Mouse (Mus musculus) gonadal fat pad, adult 2 months (tissue): ENCODE results near the gene Pnma3. TPM values are rescaled to one million over a fixed set of nuclear protein-coding genes. Genes with fewer than 3 reads are reported as not detected.
A peak's percentile ranks its signal among the peaks of the same experiment; 100 is the strongest.
"Not testable (repeated sequence)": the region's sequence is repeated elsewhere in the genome, so short reads cannot be mapped to it uniquely, and the experiment has no call there.

Experiments
- DNase-seq: peaks from one replicate; pipeline ENCODE4 v3.0.0-alpha.2; 2012; ENCODE audit warnings: low read depth
- polyA plus RNA-seq: library from polyadenylated mRNA; depleted of rRNA; stranded (reverse); fragments of >200 nt; gene quantifications from 2 replicates; pipeline ENCODE4 v1.2.3, GENCODE M21; 2012; rRNA removed

Pnma3 gene
- 0.03 TPM in 1 of 2 replicates, not detected in the other for polyA plus RNA-seq

DNA sequence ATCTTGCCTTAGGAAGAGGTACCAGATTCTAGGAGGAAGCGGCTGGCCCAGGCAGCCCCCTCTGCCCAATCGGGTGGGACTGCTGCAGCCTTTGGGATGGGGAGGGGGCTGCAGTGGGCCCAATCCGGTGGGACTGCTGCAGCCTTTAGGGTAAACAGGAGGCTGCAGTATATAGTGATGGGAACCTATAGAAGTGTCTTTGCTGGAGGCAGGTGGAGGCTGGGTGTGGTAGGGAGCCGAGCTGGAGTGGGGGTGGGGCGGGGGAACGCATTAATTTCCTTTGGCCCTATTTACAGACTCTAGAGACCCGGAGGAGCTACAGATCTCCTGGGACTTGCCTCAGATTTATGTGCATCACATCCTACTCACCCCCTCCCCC is at the start of gene Pnma3:
Gene Pnma3 (plus strand): TSS at position 373 of the 379 bp plus-strand sequence.
- DNase-seq: no peak

DNA sequence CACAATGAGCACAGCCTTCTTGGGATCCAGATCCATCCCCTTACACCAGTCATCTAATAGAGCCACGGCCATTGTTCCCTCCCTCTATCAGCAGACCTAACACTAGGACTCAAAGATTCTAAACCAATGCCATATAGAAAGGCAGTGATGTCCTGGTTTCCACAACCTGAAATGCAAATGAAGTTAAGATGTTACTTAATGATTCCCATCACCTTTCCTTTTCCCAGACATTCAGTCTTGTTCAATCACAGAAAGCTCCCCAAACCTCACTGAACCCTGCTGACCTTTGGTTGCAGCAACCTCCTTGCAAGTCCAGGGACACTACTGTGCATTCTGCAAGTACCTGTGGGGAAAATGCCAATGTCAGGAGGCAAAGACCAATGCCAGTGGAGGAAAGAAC is 27.6 kb upstream of the Pnma3 start, which contains the start of gene Pnma5:
Gene Pnma5 (minus strand): TSS at position 101 of the 400 bp plus-strand sequence.
- no peak for DNase-seq

DNA sequence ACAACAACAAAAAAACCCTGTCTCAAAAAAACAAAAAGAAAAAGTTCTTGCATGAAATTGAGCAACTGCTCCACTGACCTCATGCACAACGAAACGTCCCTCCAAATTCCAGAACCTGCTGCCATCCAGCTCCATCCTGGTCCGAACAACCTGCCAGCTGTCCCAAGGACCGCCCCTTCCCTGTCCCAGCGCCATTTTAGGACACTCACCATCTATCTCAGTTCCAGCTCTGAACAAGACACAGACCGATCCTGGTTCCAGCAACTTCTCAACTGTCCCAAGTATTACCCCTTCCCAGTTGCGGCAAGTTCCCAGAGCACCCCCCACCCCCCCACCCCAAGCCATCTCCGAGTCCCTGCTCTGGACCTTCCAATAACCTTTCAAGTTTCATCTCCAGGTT is 25.8 kb upstream of the Pnma3 start:
- DNase-seq: no peak

DNA sequence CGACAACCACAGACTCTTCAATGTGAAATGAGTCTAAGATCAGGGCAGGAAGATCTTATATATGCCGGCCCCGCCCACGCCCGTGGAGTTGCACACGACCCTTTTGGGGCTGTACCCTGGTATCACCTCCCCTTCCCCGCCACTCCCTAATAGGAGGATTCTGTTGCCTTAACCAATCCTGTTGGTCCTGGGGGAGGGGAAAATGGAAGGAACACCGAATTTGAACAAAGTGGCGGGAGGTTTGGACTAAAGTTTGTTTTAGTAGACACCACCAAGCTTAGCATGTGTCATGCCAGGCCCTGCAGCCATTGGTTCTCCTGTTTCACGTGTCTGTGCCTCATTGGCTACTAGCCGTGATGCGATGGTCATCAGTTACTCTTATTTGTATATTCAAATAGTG is 24.9 kb upstream of the Pnma3 start:
- DNase-seq: no peak

DNA sequence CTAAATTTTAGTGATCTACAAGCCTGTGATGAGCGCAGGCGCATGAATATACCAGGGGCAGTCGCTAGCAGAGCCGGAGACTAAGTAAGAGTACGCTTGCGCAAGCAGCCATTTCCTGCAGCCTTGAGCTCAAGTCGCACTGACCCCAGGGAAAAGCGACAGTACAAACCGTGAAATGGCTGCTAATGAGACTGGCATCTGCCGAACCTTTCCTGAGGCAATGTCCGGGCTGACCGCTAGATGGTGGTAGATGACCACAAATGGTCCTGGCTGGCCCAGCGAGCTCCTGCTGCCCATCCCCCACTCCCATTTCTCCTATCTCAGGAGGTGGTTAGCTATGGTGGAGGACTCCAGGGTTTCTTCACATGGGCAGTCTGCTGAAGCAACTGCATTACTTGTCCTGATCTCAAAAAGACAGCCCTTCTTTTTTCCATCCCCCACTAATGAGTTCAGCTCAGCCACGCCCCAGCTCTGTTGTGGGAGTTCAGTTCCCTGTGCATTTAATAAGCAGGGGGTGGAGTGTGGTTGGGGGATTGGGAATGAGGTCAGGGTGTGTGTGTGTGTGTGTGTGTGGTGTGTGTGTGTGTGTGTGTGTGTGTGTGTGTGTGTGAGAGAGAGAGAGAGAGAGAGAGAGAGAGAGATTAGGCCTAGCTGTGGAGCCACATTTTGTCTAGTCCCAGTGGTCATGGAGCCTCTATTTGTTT is 10.6 kb upstream of the Pnma3 start:
- DNase-seq: peak; percentile 17

DNA sequence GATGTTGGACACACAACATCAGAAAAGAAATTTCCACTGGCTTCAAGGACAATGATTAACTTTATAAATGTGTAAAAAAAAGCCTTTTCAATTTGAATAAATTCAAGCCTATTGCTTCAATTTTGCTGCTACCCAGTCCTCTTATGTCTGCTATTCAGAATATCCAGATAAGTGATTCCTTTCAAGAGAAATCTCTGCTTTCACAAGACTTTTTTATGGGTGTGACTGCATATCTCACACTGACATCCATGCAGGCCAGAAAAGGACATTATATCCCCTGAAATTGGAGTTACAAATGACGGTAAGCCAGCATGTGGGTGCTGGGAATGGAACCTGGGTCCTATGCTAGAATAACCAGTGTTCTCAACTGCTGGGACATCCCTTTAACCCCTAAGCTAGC is 3.1 kb upstream of the Pnma3 start:
- no peak for DNase-seq

DNA sequence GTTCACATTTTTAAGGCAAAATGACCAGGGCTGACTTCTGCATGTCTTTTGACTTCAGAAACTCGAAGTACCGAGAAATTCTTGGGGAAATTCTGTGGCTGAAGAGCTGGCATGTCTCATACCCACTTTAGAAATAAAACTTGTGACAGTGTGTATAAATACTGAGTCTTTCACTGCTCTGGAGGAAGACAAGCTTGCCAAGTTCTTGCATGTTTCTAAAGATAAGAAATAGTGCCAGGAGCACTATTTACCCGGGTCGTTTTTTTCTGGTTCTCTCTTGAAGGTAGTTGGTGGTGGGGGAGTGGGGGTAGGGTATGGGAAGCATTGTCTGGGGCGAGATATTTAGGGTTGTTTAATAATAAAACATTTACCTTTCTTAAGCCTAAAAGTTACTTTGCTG is 2.3 kb upstream of the Pnma3 start:
- no peak for DNase-seq

DNA sequence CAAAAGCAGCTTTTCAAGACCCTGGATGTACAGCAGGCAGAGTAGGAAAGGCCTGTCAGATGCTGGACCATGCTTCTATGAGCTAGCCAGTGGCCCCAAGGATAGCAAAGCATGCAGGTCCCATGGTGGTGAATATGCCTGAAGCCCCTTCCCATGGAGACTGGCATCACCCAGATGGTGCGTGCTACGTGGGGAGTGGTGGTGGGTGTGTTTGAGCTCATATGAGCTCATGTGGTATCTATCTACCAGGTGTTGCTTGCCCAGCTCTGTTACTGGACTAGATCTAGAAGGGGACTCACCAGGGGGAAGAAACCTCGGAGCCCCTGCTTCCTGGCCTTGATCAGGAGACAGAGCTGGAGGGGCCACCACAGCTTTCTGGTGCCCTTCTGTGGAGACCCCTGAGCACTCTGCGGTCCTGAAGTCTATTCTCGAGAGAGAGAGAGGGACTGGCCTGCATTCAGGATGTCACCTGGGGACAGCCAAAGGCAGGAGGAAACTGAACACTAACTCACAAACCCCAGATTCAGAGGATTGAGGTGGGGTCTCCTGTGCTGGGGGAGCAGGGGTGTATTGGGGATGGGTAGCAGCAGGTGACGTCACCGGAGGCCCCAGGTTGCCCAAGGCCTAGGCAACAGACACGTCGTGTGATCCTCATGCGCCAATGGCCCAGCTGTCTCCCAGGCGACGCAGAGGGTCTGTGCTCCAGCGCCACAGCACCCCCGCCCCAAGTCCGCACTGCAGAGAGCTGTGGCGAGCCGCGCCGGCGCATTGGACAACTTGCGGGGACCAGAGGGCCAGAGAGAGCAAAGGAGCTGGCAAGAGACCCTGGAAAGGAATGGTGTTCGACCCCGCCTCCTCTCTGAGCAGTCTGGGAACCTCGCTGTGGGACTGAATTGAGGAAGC is 824 bp upstream of the Pnma3 start:
- DNase-seq: no peak

DNA sequence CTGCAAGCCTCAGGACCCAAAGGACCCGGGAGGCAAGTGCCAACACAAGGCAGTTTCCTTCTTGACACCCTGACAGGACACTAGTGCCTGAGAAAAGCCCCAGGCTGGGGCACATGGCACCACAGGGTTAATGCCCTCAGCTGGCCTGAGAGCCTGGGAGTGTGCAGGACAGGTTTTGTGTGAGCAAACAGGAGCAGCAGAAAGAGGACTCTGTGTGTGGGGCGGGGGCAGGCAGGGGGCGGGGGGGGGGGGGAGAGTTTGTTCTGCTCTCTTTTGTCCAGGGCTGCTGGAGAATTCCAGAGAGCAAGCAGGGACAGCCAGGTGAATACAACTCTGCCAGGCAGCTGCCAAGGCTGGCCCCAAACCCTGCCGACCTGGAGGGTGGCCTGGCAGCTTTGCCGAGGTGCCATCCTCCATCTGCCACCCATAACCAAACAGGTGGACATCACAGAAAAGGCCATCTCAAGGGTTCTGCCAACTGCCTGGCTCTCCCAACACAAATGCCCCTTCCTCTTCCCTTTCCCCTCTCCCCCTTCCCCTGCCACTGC is 2.3 kb downstream of the Pnma3 start:
- DNase-seq: not testable (repeated sequence)

DNA sequence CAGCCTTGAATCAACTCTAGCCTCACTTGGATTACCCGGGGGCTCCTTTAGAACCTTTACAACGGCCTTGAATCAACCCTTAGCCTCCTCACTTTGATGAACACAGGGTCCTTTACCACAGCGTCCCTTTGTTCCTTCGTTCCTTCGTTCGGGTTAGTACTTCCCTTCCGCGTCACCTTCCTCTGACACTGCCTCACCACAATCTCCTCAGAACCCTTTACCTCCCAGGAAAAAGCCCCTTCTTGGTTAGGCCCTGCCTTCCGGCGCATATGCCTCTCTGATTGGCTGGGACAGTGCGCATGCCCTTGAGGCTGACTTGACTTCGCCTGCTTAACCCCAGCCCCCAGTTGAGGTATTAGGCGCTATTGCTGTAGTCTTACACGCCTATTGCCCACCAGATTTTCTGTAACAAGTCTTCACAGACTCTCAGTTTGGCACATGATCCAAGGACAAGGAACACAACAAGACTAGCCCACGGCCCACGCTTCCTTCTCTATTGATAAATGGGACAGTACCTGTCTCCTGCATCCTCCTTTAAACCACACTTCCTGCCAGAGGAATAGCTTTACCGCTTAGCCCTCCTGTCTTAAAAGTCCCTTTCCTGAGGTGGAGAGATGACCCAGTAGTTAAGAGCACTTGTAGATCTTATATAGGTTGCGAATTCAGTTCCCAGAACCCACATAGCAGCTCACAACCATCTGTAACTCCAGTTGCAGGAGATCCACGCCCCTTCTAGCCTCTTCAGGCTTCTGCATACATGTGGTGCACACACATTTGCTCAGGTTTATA is 17.9 kb downstream of the Pnma3 start, which contains the start of gene Xlr4a:
Gene Xlr4a (minus strand): TSS at position 212 of the 789 bp plus-strand sequence.
- DNase-seq: not testable (repeated sequence)

DNA sequence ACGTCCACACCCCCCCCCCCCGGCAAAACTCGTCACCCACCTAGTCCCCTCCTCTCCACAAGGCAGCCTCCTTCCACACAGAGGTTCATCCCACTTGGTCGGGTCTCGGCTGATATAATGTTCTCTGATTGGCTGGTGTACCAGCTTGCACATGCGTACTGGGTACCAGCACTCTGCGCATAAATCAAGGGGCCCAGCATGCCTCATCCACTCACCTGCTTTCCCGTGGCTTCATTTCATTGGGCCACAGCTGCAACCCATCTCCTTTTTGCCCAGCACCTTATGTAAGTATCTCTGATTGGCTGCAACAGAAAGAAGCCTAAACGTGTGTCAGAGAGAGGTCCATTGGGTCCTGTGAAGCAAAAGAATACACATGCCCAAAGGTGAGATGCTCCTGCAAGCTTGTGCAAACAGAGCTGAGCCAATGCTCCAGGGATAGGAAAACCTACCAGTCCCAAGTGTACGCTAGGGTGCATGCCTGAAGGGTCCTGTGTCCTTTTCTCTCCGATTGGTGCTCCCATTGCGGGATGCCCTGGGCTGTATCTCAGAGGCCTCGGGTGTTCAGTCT is 32.4 kb downstream of the Pnma3 start, which contains the start of gene Xlr3a:
Gene Xlr3a (minus strand): TSS at position 155 of the 568 bp plus-strand sequence.
- not testable (repeated sequence) for DNase-seq

DNA sequence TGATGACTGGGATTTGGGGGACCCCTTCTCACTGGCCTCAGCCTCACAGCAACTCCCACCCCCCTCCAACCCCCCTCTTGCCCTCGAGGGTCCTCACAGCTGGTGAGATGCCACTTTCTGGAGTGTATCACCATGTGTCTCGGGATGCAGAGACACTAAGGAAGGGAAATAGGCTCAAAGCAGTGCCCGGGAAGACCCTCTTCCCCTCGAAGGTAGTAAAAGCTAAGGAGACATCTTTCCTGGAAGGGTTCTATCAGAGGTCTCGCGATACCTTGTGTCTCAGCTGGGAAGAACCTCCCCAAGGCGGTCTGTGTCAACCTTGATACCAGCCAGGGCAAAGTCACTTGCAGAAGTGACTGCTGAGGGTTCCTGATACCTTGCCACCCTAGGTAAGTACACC is 52.2 kb downstream of the Pnma3 start, which contains the start of gene Gm14685:
Gene Gm14685 (plus strand): TSS at position 301 of the 400 bp plus-strand sequence.
- DNase-seq: not testable (repeated sequence)

Other genes starting within 250 kb of the Pnma3 start
- 0.15 and 0.22 TPM in 2 replicates for gene Gabrq, start 239.6 kb upstream of the Pnma3 start, polyA plus RNA-seq
- gene Cetn2, start 146.4 kb upstream of the Pnma3 start, polyA plus RNA-seq: 9.4 and 11.9 TPM in 2 replicates
- gene Nsdhl, start 146.2 kb upstream of the Pnma3 start, polyA plus RNA-seq: 81.3 and 90.9 TPM in 2 replicates
- gene Zfp185, start 77.4 kb upstream of the Pnma3 start, polyA plus RNA-seq: 157 and 194 TPM in 2 replicates
- not detected in 2 replicates for gene Pnma5, start 27.7 kb upstream of the Pnma3 start, polyA plus RNA-seq
- 2.1 and 4.6 TPM in 2 replicates for gene Xlr4a, start 17.7 kb downstream of the Pnma3 start, polyA plus RNA-seq
- 1.7 and 2.3 TPM in 2 replicates for gene Xlr3a, start 32.3 kb downstream of the Pnma3 start, polyA plus RNA-seq
- gene Gm14685, start 52.3 kb downstream of the Pnma3 start, polyA plus RNA-seq: 1.00 and 1.9 TPM in 2 replicates
- gene Xlr5b, start 84.0 kb downstream of the Pnma3 start, polyA plus RNA-seq: not detected in 2 replicates
- gene DXBay18, start 84.7 kb downstream of the Pnma3 start, polyA plus RNA-seq: 0.35 and 0.55 TPM in 2 replicates
- not detected in 2 replicates for gene Spin2d, start 112.2 kb downstream of the Pnma3 start, polyA plus RNA-seq
- gene Xlr3b, start 127.4 kb downstream of the Pnma3 start, polyA plus RNA-seq: 1.2 and 1.4 TPM in 2 replicates
- 0.63 and 1.0 TPM in 2 replicates for gene Xlr4b, start 149.5 kb downstream of the Pnma3 start, polyA plus RNA-seq
- gene F8a, start 163.5 kb downstream of the Pnma3 start, polyA plus RNA-seq: 7.2 and 12.1 TPM in 2 replicates
- 0.81 and 1.4 TPM in 2 replicates for gene Xlr4c, start 178.3 kb downstream of the Pnma3 start, polyA plus RNA-seq
- gene Xlr3c, start 200.6 kb downstream of the Pnma3 start, polyA plus RNA-seq: 0.18 and 0.31 TPM in 2 replicates
- gene Xlr5a, start 228.2 kb downstream of the Pnma3 start, polyA plus RNA-seq: not detected in 2 replicates
- gene Xlr5c, start 228.2 kb downstream of the Pnma3 start, polyA plus RNA-seq: not detected in 2 replicates